Mouse (Mus musculus) limb, embryonic 10.5 days (tissue): ENCODE results near the gene Ntf5. TPM values are rescaled to one million over a fixed set of nuclear protein-coding genes. Genes with fewer than 3 reads are reported as not detected.

Experiments
- DNase-seq: peaks from one replicate; pipeline ENCODE4 v3.0.0-alpha.2; 2017; ENCODE audit warnings: low spot score
- H3K27ac ChIP-seq: fragments of 300-500 bp; sonication (generic); 2 replicates; pipeline ENCODE4 v1.5.1; 2016; ENCODE audit warnings: mild to moderate bottlenecking
- H3K27me3 ChIP-seq: fragments of 300-500 bp; sonication (generic); 2 replicates; pipeline ENCODE4 v1.6.1; 2016; ENCODE audit warnings: low read depth, mild to moderate bottlenecking; ENCODE audit not compliant: poor library complexity, severe bottlenecking
- H3K36me3 ChIP-seq: fragments of 300-500 bp; sonication (generic); 2 replicates; pipeline ENCODE4 v1.6.1; 2016; ENCODE audit warnings: mild to moderate bottlenecking, moderate library complexity
- H3K4me1 ChIP-seq: fragments of 300-500 bp; sonication (generic); 2 replicates; pipeline ENCODE4 v1.6.1; 2016
- H3K4me3 ChIP-seq: fragments of 300-500 bp; sonication (generic); 2 replicates; pipeline ENCODE4 v1.5.1; 2016; ENCODE audit warnings: mild to moderate bottlenecking, moderate library complexity
- H3K9me3 ChIP-seq: fragments of 300-500 bp; sonication (generic); replicated peaks from 2 replicates; pipeline ENCODE4 v1.6.1; 2016; ENCODE audit warnings: mild to moderate bottlenecking
- WGBS: fragments of 180-500 bp; shearing (Covaris S2); methylation state at CpG from one replicate; pipeline ENCODE4 v1.1.7; 2016; 5-methylcytosine and 5-hydroxymethylcytosine counted together
- polyA plus RNA-seq: library from polyadenylated mRNA; unstranded; fragments of >200 nt; fragmentation: Nextera tagmentation; extraction: Ambion mirVana; gene quantifications from 2 replicates; pipeline ENCODE4 v1.2.1, GENCODE M21; 2016

Gene Ntf5
- polyA plus RNA-seq, 1 experiment from 2014 or later: 2.1 TPM

GRCm38 (mm10) chr7:45426556-45426955 is 13.1 kb downstream of the Ntf5 start:
- peaks cover 100% of the 10 kb centered on the region for H3K36me3 ChIP-seq
- H3K27me3 ChIP-seq: peaks cover 7% of the 10 kb centered on the region
- no peaks in the 10 kb centered on the region for H3K9me3 ChIP-seq
- no peaks in the 10 kb centered on the region for H3K4me1 ChIP-seq
- no peak overlapping the region for H3K27ac ChIP-seq
- 95% methylated on average over 8 of the region's 8 CpGs for WGBS
- no peak overlapping the region for H3K4me3 ChIP-seq
- DNase-seq: no peak

- DNase-seq: no peak
- H3K9me3 ChIP-seq: no peaks in the 10 kb centered on the region
- H3K36me3 ChIP-seq: peaks cover 41% of the 10 kb centered on the region
- peak overlapping the region; percentile 78 for H3K4me3 ChIP-seq
- peak overlapping the region; percentile 88 for H3K27ac ChIP-seq
- no peaks in the 10 kb centered on the region for H3K27me3 ChIP-seq
- under 1% methylated on average over 7 of the region's 7 CpGs for WGBS
- peaks cover 52% of the 10 kb centered on the region for H3K4me1 ChIP-seq
Measured at GRCm38 (mm10) chr7:45433835-45434202, 20.3 kb downstream of the Ntf5 start.

- no peaks in the 10 kb centered on the region for H3K9me3 ChIP-seq
- peaks cover 38% of the 10 kb centered on the region for H3K36me3 ChIP-seq
Measured at GRCm38 (mm10) chr7:45434203-45435015, 20.9 kb downstream of the Ntf5 start, which contains the start of gene Gys1. Gys1 (plus strand) TSS chr7:45434844.

GRCm38 (mm10) chr7:45435038-45435437 is 21.5 kb downstream of the Ntf5 start:
- Histone ChIP-seq H3K4me1 (peaks cover 52% of the 10 kb centered on the region), H3K27ac (peak overlapping the region; percentile 88), H3K27me3 (no peaks in the 10 kb centered on the region), H3K4me3 (peak overlapping the region; percentile 78), H3K36me3 (peaks cover 38% of the 10 kb centered on the region), H3K9me3 (no peaks in the 10 kb centered on the region)
- WGBS: 2% methylated on average over 16 of the region's 16 CpGs
- no peak for DNase-seq

More at GRCm38 (mm10) chr7:45434203-45435015, 20.9 kb downstream of the Ntf5 start, which contains the start of gene Gys1:
- Histone ChIP-seq H3K4me3 (peak within 1 kb of the TSS; percentile 78), H3K27ac (peak within 1 kb of the TSS; percentile 88), H3K4me1 (peaks cover 52% of the 10 kb centered on the region), H3K27me3 (no peaks in the 10 kb centered on the region)
- peak; percentile 100 for DNase-seq
- WGBS: under 1% methylated on average over 45 of the region's 45 CpGs

GRCm38 (mm10) chr7:45436444-45436843 is 22.9 kb downstream of the Ntf5 start:
- H3K27ac ChIP-seq: no peak overlapping the region; the same call in 1 of the 2 replicates
- H3K4me3 ChIP-seq: peak overlapping the region; percentile 35; the same call in 1 of the 2 replicates
- peaks cover 52% of the 10 kb centered on the region for H3K4me1 ChIP-seq
- DNase-seq: no peak
- H3K27me3 ChIP-seq: no peaks in the 10 kb centered on the region
- H3K9me3 ChIP-seq: no peaks in the 10 kb centered on the region
- 93% methylated on average over 5 of the region's 5 CpGs for WGBS
- H3K36me3 ChIP-seq: peaks cover 38% of the 10 kb centered on the region

- H3K36me3 ChIP-seq: peaks cover 35% of the 10 kb centered on the region
- peaks cover 52% of the 10 kb centered on the region for H3K4me1 ChIP-seq
- H3K9me3 ChIP-seq: no peaks in the 10 kb centered on the region
- H3K27me3 ChIP-seq: no peaks in the 10 kb centered on the region
- peak overlapping the region; percentile 75 for H3K27ac ChIP-seq
- peak; percentile 39 for DNase-seq
- WGBS: 20% methylated on average over 6 of the region's 6 CpGs
- H3K4me3 ChIP-seq: peak overlapping the region; percentile 35
Measured at GRCm38 (mm10) chr7:45437046-45437445, 23.6 kb downstream of the Ntf5 start.

GRCm38 (mm10) chr7:45437521-45438276 is 24.2 kb downstream of the Ntf5 start, which contains the start of gene Ruvbl2:
Ruvbl2 (minus strand) TSS chr7:45438096.
- peak; percentile 57 for DNase-seq
- H3K27me3 ChIP-seq: no peaks in the 10 kb centered on the region
- peak within 1 kb of the TSS; percentile 75 for H3K27ac ChIP-seq
- H3K36me3 ChIP-seq: peaks cover 34% of the 10 kb centered on the region
- H3K4me3 ChIP-seq: peak within 1 kb of the TSS; percentile 35
- peaks cover 48% of the 10 kb centered on the region for H3K4me1 ChIP-seq
- WGBS: 13% methylated on average over 19 of the region's 19 CpGs
- H3K9me3 ChIP-seq: no peaks in the 10 kb centered on the region

- DNase-seq: no peak
- Histone ChIP-seq H3K27ac (no peak overlapping the region), H3K27me3 (no peaks in the 10 kb centered on the region), H3K9me3 (no peaks in the 10 kb centered on the region), H3K4me1 (peaks cover 2% of the 10 kb centered on the region; the same call in 1 of the 2 replicates), H3K4me3 (no peak overlapping the region), H3K36me3 (peaks cover 83% of the 10 kb centered on the region)
- WGBS: 85% methylated on average over 22 of the region's 22 CpGs
Measured at GRCm38 (mm10) chr7:45443526-45444420, 30.3 kb downstream of the Ntf5 start.

- Histone ChIP-seq H3K27me3 (no peaks in the 10 kb centered on the region), H3K36me3 (peaks cover 76% of the 10 kb centered on the region), H3K27ac (no peak overlapping the region), H3K9me3 (no peaks in the 10 kb centered on the region), H3K4me1 (peaks cover 2% of the 10 kb centered on the region; the same call in 1 of the 2 replicates), H3K4me3 (no peak overlapping the region)
- DNase-seq: no peak
Measured at GRCm38 (mm10) chr7:45446589-45446988, 33.1 kb downstream of the Ntf5 start.

GRCm38 (mm10) chr7:45447325-45447990 is 34.0 kb downstream of the Ntf5 start:
- no peaks in the 10 kb centered on the region for H3K9me3 ChIP-seq
- H3K4me1 ChIP-seq: peaks cover 2% of the 10 kb centered on the region; the same call in 1 of the 2 replicates
- H3K27me3 ChIP-seq: no peaks in the 10 kb centered on the region
- DNase-seq: peak; percentile 40
- H3K4me3 ChIP-seq: no peak overlapping the region
- 29% methylated on average over 11 of the region's 11 CpGs for WGBS
- peaks cover 80% of the 10 kb centered on the region for H3K36me3 ChIP-seq
- no peak overlapping the region for H3K27ac ChIP-seq

GRCm38 (mm10) chr7:45449974-45450373 is 36.5 kb downstream of the Ntf5 start:
- WGBS: 97% methylated on average over 1 of the region's 1 CpGs
- no peak overlapping the region for H3K27ac ChIP-seq
- H3K36me3 ChIP-seq: peaks cover 76% of the 10 kb centered on the region
- no peak for DNase-seq
- H3K9me3 ChIP-seq: no peaks in the 10 kb centered on the region
- H3K4me1 ChIP-seq: peaks cover 2% of the 10 kb centered on the region; the same call in 1 of the 2 replicates
- H3K27me3 ChIP-seq: no peaks in the 10 kb centered on the region
- no peak overlapping the region for H3K4me3 ChIP-seq
